Mouse (Mus musculus) G1E-ER4 (cell line): ENCODE results near the gene Rad51b. TPM values are rescaled to one million over a fixed set of nuclear protein-coding genes. Genes with fewer than 3 reads are reported as not detected.

Experiments
- GATA1 ChIP-seq: IDR thresholded peaks from one replicate; pipeline ENCODE4 v1.8.0; 2012; ENCODE audit warnings: low read length, inconsistent platforms
- polyA plus RNA-seq: library from polyadenylated mRNA; stranded (reverse); fragments of >175 nt; gene quantifications from 2 replicates; pipeline ENCODE4 v1.2.3, GENCODE M21; 2012

Rad51b gene
- polyA plus RNA-seq, 1 experiment = 0.42 TPM

DNA sequence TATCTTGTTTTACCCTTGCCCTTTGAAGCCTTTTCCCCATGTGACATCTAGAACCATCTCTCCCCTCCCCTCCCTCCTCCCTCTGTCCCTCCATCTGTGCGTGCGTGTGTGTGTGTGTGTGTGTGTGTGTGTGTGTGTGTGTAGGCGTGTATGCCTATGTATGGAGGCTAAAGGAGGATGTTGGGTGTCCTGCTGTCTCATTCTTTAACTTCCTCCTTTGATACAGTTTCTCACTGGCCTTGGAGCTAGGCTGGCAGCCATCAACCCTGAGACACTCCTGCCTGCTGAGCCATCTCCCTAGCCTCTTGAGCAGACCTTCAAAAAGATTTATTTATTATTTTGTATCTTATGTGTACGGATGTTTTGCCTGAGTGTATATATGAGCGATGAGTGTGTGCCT is 23.8 kb downstream of the Rad51b start:
- no peak for TF ChIP-seq GATA1

DNA sequence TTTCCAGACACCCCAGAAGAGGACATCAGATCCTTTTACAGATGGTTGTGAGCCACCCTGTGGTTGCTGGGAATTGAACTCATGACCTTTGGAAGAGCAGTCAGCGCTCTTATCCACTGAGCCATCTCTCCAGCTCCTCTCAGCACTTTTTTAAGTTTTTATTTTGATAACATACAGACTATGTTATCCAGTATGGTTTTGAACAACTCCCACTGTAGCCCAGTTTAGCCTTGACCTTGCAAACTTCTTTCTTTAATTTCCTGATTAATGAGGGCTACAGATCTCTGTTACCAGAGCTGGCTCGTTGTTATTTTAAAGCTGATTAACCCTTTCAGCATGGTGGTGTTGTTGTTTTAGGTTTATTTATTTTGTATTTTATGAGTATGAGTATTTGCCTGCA is 29.2 kb downstream of the Rad51b start:
- no peak for TF ChIP-seq GATA1

- TF ChIP-seq GATA1 = no peak
These were observed 29.7 kb downstream of the Rad51b start for GRCm38 (mm10) chr12:79326745-79327144.

DNA sequence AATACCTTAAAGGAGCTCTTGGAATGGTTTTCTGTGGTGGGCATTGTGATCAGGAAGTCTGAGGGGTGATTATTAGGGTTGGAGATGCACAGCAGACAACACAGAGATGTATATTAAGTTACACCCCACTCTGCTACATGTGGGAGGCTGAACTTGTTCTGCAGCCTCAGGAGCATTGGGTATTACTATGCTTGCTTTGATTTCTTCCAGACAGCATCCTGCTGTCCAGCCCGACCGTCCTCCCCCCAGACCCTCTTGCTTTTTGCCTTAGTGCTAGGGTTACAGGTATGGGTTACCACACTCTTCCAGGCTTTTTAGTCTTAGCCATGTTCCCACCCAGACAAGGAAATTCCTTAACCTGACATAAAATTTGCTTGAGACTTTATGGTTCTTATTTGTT is 30.8 kb downstream of the Rad51b start:
- TF ChIP-seq GATA1 = no peak

DNA sequence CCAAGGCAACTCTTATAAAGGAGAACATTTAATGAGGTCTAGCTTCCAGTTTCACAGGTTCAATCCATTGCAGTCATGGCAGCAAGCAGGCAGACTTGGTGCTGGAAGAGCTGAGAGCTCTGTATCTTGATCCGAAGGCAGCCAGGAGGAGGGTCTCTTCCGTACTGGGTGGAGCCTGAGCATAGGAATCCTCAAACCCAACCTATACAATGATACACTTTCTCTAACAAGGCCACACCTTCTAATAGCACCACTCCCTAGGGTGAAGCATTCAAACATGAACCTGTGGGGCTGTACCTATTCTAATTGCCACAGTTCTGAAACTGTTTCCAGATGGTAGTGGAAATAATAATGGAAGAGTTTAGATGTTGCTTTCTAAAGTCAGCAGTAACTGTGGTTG is 33.5 kb downstream of the Rad51b start:
- no peak for TF ChIP-seq GATA1

DNA sequence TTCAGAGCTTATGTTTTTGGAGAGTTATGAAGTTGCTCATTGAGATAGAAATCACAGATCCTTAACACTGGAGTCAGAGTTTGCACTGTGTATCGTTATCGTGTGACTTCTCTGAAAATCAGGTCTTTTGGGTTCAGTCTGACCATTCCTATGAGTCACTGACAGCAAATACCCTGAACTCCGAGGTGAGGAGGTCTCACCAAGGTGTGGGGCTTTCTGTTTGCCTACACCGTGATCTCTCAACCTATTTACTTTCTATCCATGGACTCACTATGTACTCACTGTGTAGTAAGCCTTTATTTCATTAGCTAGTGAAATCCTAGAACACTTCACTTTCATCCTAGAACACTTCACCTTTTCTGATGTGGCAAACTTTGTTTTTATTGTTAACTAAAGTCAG is 34.6 kb downstream of the Rad51b start:
- TF ChIP-seq GATA1 = no peak

DNA sequence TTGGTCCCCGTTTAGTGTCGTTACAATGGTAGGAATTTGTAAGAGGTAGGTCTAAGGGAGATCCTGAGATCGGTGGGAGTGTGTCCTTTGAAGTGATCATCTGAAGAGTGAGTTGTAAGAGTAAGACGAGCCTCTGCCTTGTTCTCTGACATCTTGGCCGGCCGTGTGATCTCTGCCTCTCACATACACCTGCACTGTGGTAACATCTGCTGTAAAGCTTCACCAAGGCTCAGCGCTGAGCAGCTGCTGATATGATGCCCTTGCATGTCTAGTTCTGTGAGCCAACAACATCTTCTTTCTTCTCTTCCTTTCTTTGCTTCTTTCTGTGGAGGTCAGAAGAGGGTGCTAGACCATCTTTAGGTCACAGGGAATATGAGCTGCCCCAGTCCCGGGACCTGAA is 41.7 kb downstream of the Rad51b start:
- no peak for TF ChIP-seq GATA1

DNA sequence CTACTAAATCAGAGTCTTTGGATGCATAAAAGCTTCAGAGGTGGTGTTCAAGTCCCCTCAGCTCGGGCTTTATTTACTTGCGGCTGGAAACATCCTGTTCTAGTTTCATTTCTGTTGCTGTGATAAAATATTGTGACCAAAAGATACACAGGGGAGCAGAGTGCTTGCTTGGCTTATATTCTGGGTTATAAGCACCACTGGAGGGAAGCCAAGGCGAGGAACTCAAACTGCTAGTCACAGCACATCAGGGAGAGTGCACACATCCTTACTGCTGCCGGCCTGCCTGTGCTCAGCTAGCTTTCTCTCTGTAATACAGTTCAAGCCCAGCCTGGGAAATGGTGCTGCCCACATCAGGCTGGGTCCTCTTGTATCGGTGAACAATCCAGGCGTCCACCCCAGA is 43.4 kb downstream of the Rad51b start:
- no peak for TF ChIP-seq GATA1

- no peak for TF ChIP-seq GATA1
These were observed 44.3 kb downstream of the Rad51b start for GRCm38 (mm10) chr12:79341291-79341845.

- TF ChIP-seq GATA1 = no peak
These were observed 49.2 kb downstream of the Rad51b start for GRCm38 (mm10) chr12:79346198-79346733.

DNA sequence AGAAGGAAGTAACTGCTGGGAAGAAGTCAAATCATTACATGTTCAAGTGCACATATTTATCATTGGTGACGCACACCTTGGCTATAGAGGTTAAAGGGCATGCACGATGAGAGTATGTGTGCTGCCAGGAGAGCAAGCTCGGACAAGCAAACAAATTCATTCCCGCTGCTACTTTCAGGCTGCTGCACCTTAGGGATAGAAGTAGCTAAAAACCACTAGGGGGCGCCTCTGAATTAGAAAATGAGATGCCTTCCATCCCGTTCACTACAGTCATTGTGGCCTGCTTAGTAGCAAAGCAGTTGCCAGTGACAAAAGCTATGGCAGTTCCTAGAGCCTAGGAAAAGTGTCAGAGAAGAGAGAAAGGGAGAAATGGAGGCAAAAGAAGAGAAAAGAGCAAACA is 50.6 kb downstream of the Rad51b start:
- no peak for TF ChIP-seq GATA1

DNA sequence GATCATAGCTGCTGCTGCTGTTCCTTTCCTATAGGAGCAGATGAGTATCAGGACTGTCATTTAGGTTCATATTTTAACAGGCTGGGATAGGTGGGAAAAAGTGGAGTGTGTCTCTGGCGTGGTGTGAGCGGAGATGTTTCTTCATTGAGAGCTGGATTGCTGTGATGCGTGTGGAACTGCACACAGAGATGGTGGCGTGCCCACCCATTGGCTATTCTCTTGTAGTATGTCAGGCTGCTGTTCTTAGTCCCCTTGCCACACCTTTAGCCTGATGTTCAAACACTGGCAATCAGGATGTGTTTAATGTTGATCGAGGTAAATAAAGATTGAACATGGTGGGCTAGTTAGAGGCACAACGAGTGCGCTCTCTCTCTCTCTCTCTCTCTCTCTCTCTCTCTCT is 54.4 kb downstream of the Rad51b start:
- no peak for TF ChIP-seq GATA1

- TF ChIP-seq GATA1 = no peak
These were observed 55.1 kb downstream of the Rad51b start for GRCm38 (mm10) chr12:79352086-79352741.

DNA sequence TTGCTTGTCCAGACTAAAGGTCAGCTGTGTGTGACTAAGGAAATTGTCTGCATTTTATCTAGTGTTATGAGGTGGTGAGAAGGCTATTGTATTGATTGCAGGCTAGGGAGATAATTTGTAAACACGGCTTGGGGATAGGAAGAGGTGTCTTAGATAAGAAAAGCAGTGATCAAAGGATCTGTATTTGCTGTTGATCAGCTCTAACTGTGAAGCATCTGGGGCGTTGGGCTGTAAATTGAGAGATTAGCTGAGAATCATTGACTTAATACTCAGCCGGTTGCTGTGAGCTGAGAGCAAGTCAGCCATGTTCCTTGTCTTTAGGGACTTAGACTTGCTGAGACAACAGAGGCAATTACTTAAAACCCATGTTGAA is 55.6 kb downstream of the Rad51b start:
- TF ChIP-seq GATA1 = peak; percentile 89

DNA sequence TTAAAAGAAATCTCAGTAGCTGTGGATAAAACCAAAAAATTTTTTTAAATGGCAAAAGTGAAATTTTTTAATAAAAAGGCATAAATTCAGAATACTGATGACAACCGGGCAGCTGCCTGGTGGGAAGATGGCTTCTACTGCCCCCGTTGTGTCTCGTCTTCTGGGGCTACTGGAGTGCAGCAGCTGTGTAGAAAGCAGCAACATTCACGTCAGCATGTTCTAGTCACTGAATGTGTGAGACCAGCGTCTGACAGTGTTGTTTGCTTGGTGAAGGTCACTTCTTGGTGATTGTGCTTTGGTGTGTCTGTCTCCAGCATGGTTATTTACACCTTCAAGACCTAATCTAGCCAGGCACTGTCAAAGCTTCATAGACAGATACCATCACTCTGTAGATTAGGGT is 56.3 kb downstream of the Rad51b start:
- TF ChIP-seq GATA1 = no peak

GRCm38 (mm10) chr12:79354621-79355020 is 57.5 kb downstream of the Rad51b start:
- no peak for TF ChIP-seq GATA1

DNA sequence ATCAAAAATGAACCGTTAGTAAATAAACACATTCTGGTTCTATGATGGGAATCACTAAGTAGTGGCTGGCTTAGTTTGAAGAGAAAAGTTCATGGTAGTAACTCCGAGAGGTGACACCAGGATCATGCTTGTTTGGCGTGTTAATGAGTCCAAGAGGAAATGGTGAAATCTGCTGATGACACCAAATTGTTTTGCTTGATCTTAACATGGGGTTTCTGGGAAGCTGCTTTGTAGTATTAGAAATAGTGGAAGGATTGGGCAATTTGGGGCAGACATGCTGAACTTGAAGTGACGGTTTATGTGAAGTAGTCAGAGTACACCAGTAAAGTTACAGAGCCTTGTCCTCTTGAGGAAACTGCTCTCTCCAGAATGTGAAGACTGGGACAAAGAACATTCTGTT is 59.1 kb downstream of the Rad51b start:
- no peak for TF ChIP-seq GATA1
